Comparison of ENCODE assay signal across 8 mouse cellular contexts in genomic region chr8:4254001-4254400, GRCm38 (mm10). TPM values are rescaled to one million over a fixed set of nuclear protein-coding genes. Genes with fewer than 3 reads are reported as not detected.
A peak's percentile ranks its signal among the peaks of the same experiment; 100 is the strongest.
DNase-seq lines count a peak whose midpoint lies in the region; ATAC-seq and TF ChIP-seq lines count a peak whose summit lies in the region.

No protein-coding gene starts in this region.

- H3K9me3 ChIP-seq in heart, embryonic 12.5 days (replicated peaks) = no peaks in the 10 kb centered on the region
- H3K9me3 ChIP-seq in kidney, embryonic 16.5 days (ENCODE audit: low read length) = no peaks in the 10 kb centered on the region
- H3K9me3 ChIP-seq in lung, embryonic 14.5 days (ENCODE audit: low read depth, low read length) = no peaks in the 10 kb centered on the region
- H3K9me3 ChIP-seq in stomach, embryonic 15.5 days = no peaks in the 10 kb centered on the region

- peak overlapping the region; percentile 95 for H3K4me3 ChIP-seq in layer of hippocampus, adult 2 months
- peak overlapping the region; percentile 95 for H3K4me3 ChIP-seq in heart, embryonic 12.5 days
- H3K4me3 ChIP-seq in kidney, embryonic 16.5 days (ENCODE audit: low read length) = peak overlapping the region; percentile 95
- peak overlapping the region; percentile 73 for H3K4me3 ChIP-seq in lung, embryonic 14.5 days (ENCODE audit: low read depth, low read length)
- H3K4me3 ChIP-seq in stomach, embryonic 15.5 days (replicated peaks) = peak overlapping the region; percentile 92; the same call in 1 of the 2 replicates

- peak; percentile 64 to 65 for DNase-seq in layer of hippocampus, adult 2 months (ENCODE audit: low spot score in 2 of 2)
- DNase-seq in layer of hippocampus, adult 11-12 months (ENCODE audit: low spot score) = no peak
- DNase-seq in cerebellum, adult 11-12 months = peak; percentile 78
- peak; percentile 75 for DNase-seq in lung, embryonic 14.5 days
- DNase-seq in thymus, postnatal 25 days = no peak

- 70% methylated on average over 6 of the region's 6 CpGs for whole genome bisulfite sequencing in heart, embryonic 12.5 days
- 61% methylated on average over 6 of the region's 6 CpGs for WGBS in kidney, embryonic 16.5 days
- 57% methylated on average over 6 of the region's 6 CpGs for WGBS in lung, embryonic 14.5 days
- 56% methylated on average over 6 of the region's 6 CpGs for WGBS in stomach, embryonic 15.5 days

- peak overlapping the region; percentile 97 for H3K27ac ChIP-seq in layer of hippocampus, adult 2 months
- H3K27ac ChIP-seq in heart, embryonic 12.5 days (ENCODE audit: poor library complexity, severe bottlenecking) = no peak overlapping the region
- no peak overlapping the region; the same call in 1 of the 2 replicates for H3K27ac ChIP-seq in kidney, embryonic 16.5 days (ENCODE audit: low read length)
- no peak overlapping the region for H3K27ac ChIP-seq in lung, embryonic 14.5 days (ENCODE audit: low read depth)
- H3K27ac ChIP-seq in stomach, embryonic 15.5 days = peak overlapping the region; percentile 58; the same call in 1 of the 2 replicates

- no peak for ATAC-seq in heart, embryonic 12.5 days (ENCODE audit: insufficient number of reproducible peaks, low FRiP score)
- ATAC-seq in kidney, embryonic 16.5 days (ENCODE audit: low FRiP score, low TSS enrichment) = no peak
- ATAC-seq in lung, embryonic 14.5 days (ENCODE audit: insufficient read depth) = no peak
- no peak for ATAC-seq in stomach, embryonic 15.5 days (ENCODE audit: insufficient read depth, low FRiP score, low read depth)

- TF ChIP-seq CTCF in layer of hippocampus, adult 2 months (conservative IDR thresholded peaks at IDR 0.05) = peak; percentile 72
- TF ChIP-seq CTCF in lung, embryonic 14.5 days (IDR thresholded peaks at IDR 0.05; ENCODE audit: low read depth) = peak; percentile 58

- peaks cover 31% of the 10 kb centered on the region for H3K36me3 ChIP-seq in heart, embryonic 12.5 days
- peaks cover 28% of the 10 kb centered on the region for H3K36me3 ChIP-seq in kidney, embryonic 16.5 days (ENCODE audit: insufficient read depth, low read length)
- H3K36me3 ChIP-seq in lung, embryonic 14.5 days (ENCODE audit: insufficient read depth) = peaks cover 35% of the 10 kb centered on the region
- H3K36me3 ChIP-seq in stomach, embryonic 15.5 days = peaks cover 27% of the 10 kb centered on the region

- no peaks in the 10 kb centered on the region for H3K27me3 ChIP-seq in heart, embryonic 12.5 days (replicated peaks)
- no peaks in the 10 kb centered on the region for H3K27me3 ChIP-seq in kidney, embryonic 16.5 days (ENCODE audit: insufficient read depth, low read length)
- no peaks in the 10 kb centered on the region for H3K27me3 ChIP-seq in lung, embryonic 14.5 days (ENCODE audit: insufficient read depth, low read length)
- no peaks in the 10 kb centered on the region for H3K27me3 ChIP-seq in stomach, embryonic 15.5 days (replicated peaks)

- H3K4me1 ChIP-seq in heart, embryonic 12.5 days (replicated peaks) = peaks cover 46% of the 10 kb centered on the region
- H3K4me1 ChIP-seq in kidney, embryonic 16.5 days (ENCODE audit: insufficient read depth, low read length) = peaks cover 39% of the 10 kb centered on the region
- H3K4me1 ChIP-seq in lung, embryonic 14.5 days (ENCODE audit: insufficient read depth) = 0 out of 2 replicates have a peak, but pooled peaks cover 3% of the 10 kb centered on the region
- peaks cover 36% of the 10 kb centered on the region for H3K4me1 ChIP-seq in stomach, embryonic 15.5 days

- no peak overlapping the region for H3K9ac ChIP-seq in heart, embryonic 12.5 days
- peak overlapping the region; percentile 96 for H3K9ac ChIP-seq in kidney, embryonic 16.5 days (replicated peaks; ENCODE audit: low read length)
- H3K9ac ChIP-seq in lung, embryonic 14.5 days = peak overlapping the region; percentile 67
- H3K9ac ChIP-seq in stomach, embryonic 15.5 days = peak overlapping the region; percentile 13; the same call in 1 of the 2 replicates

- H3K4me2 ChIP-seq in heart, embryonic 12.5 days = peak overlapping the region; percentile 87
- H3K4me2 ChIP-seq in kidney, embryonic 16.5 days (replicated peaks; ENCODE audit: low read depth, low read length) = peak overlapping the region; percentile 72
- peak overlapping the region; percentile 81 for H3K4me2 ChIP-seq in lung, embryonic 14.5 days
- peak overlapping the region; percentile 68 for H3K4me2 ChIP-seq in stomach, embryonic 15.5 days

RNA-seq across cellular contexts. Expression of gene Snapc2, which starts 1.1 kb away (rescaled TPM):
- total RNA-seq in layer of hippocampus, adult 2 months (2021) = 10 to 100 TPM; 27.7 to 27.8 TPM
- 41.0 and 41.5 TPM in 2 replicates for polyA plus RNA-seq in heart, embryonic 12.5 days (2016; fragmentation: Nextera tagmentation; extraction: Ambion mirVana)
- polyA plus RNA-seq in kidney, embryonic 16.5 days (2015; fragmentation: Nextera tagmentation; extraction: Ambion mirVana) = 60.1 and 61.9 TPM in 2 replicates
- polyA plus RNA-seq in lung, embryonic 14.5 days (2014; fragmentation: Nextera tagmentation; extraction: Ambion mirVana) = 60.6 and 63.5 TPM in 2 replicates
- 50.8 and 51.6 TPM in 2 replicates for polyA plus RNA-seq in stomach, embryonic 15.5 days (2015; fragmentation: Nextera tagmentation; extraction: Ambion mirVana)

RNA-seq across cellular contexts. Expression of gene Ctxn1, which starts 5.1 kb away (rescaled TPM):
- 100 to 1,000 TPM; 515 to 555 TPM for total RNA-seq in layer of hippocampus, adult 2 months (2021)
- 36.1 and 36.2 TPM in 2 replicates for polyA plus RNA-seq in heart, embryonic 12.5 days (2016; fragmentation: Nextera tagmentation; extraction: Ambion mirVana)
- polyA plus RNA-seq in kidney, embryonic 16.5 days (2015; fragmentation: Nextera tagmentation; extraction: Ambion mirVana) = 109 and 118 TPM in 2 replicates
- polyA plus RNA-seq in lung, embryonic 14.5 days (2014; fragmentation: Nextera tagmentation; extraction: Ambion mirVana) = 65.7 and 80.7 TPM in 2 replicates
- 80.2 and 83.6 TPM in 2 replicates for polyA plus RNA-seq in stomach, embryonic 15.5 days (2015; fragmentation: Nextera tagmentation; extraction: Ambion mirVana)

RNA-seq across cellular contexts. Expression of gene Tgfbr3l, which starts 6.0 kb away (rescaled TPM):
- 10 to 100 TPM; 18.0 to 20.3 TPM for total RNA-seq in layer of hippocampus, adult 2 months (2021)
- 3.1 and 4.6 TPM in 2 replicates for polyA plus RNA-seq in heart, embryonic 12.5 days (2016; fragmentation: Nextera tagmentation; extraction: Ambion mirVana)
- polyA plus RNA-seq in kidney, embryonic 16.5 days (2015; fragmentation: Nextera tagmentation; extraction: Ambion mirVana) = 4.2 and 4.8 TPM in 2 replicates
- polyA plus RNA-seq in lung, embryonic 14.5 days (2014; fragmentation: Nextera tagmentation; extraction: Ambion mirVana) = 2.0 and 3.2 TPM in 2 replicates
- polyA plus RNA-seq in stomach, embryonic 15.5 days (2015; fragmentation: Nextera tagmentation; extraction: Ambion mirVana) = 5.5 and 5.9 TPM in 2 replicates

RNA-seq across cellular contexts. Expression of gene Gm49320, which starts 15.3 kb away (rescaled TPM):
- total RNA-seq in layer of hippocampus, adult 2 months (2021) = 1 to 10 TPM; 1.1 to 2.4 TPM
- 0.58 TPM in 1 of 2 replicates, not detected in the other for polyA plus RNA-seq in heart, embryonic 12.5 days (2016; fragmentation: Nextera tagmentation; extraction: Ambion mirVana)
- 1.2 and 1.3 TPM in 2 replicates for polyA plus RNA-seq in kidney, embryonic 16.5 days (2015; fragmentation: Nextera tagmentation; extraction: Ambion mirVana)
- 1.2 and 1.5 TPM in 2 replicates for polyA plus RNA-seq in lung, embryonic 14.5 days (2014; fragmentation: Nextera tagmentation; extraction: Ambion mirVana)
- 0.31 and 1.3 TPM in 2 replicates for polyA plus RNA-seq in stomach, embryonic 15.5 days (2015; fragmentation: Nextera tagmentation; extraction: Ambion mirVana)

RNA-seq across cellular contexts. Expression of gene Map2k7, which starts 15.5 kb away (rescaled TPM):
- 100 to 1,000 TPM in 1 of 2 experiments, 10 to 100 TPM in 1; 98.4 to 106 TPM for total RNA-seq in layer of hippocampus, adult 2 months (2021)
- polyA plus RNA-seq in heart, embryonic 12.5 days (2016; fragmentation: Nextera tagmentation; extraction: Ambion mirVana) = 28.7 and 32.2 TPM in 2 replicates
- 30.6 and 33.6 TPM in 2 replicates for polyA plus RNA-seq in kidney, embryonic 16.5 days (2015; fragmentation: Nextera tagmentation; extraction: Ambion mirVana)
- polyA plus RNA-seq in lung, embryonic 14.5 days (2014; fragmentation: Nextera tagmentation; extraction: Ambion mirVana) = 16.2 and 20.9 TPM in 2 replicates
- 24.6 and 29.8 TPM in 2 replicates for polyA plus RNA-seq in stomach, embryonic 15.5 days (2015; fragmentation: Nextera tagmentation; extraction: Ambion mirVana)

Comparison
In these comparisons a context has a peak if more than half of its experiments do, and no peak if none do; other contexts are left out.
1. DNase-seq: peak in layer of hippocampus, adult 2 months (2 of 2), cerebellum, adult 11-12 months (single experiment) and lung, embryonic 14.5 days (single experiment); none in layer of hippocampus, adult 11-12 months (single experiment) and thymus, postnatal 25 days (single experiment).
2. H3K27ac ChIP-seq: peak in layer of hippocampus, adult 2 months (single experiment) and stomach, embryonic 15.5 days (single experiment); none in heart, embryonic 12.5 days (single experiment), kidney, embryonic 16.5 days (single experiment) and lung, embryonic 14.5 days (single experiment).
3. Peak in every context shown above with its lines, with median percentiles within 50 percentile points of each other: H3K4me3 ChIP-seq and H3K4me2 ChIP-seq.